Mouse (Mus musculus): ENCODE data around the gene Lipe. TPM values are rescaled to one million over a fixed set of nuclear protein-coding genes. Genes with fewer than 3 reads are reported as not detected.
A peak's percentile ranks its signal among the peaks of the same experiment; 100 is the strongest.
"Not testable (repeated sequence)": the region's sequence is repeated elsewhere in the genome, so short reads cannot be mapped to it uniquely, and the experiment has no call there.

The Lipe gene
- total RNA-seq, 2 experiments from 2014 or later = 21.3 to 22.7 TPM

- no peak for DNase-seq (ENCODE audit: low spot score)
Measured at GRCm38 (mm10) chr7:25417597-25417996, 19.1 kb upstream of the Lipe start.

- no peak for DNase-seq (ENCODE audit: low spot score)
Measured at GRCm38 (mm10) chr7:25412833-25413441, 14.4 kb upstream of the Lipe start, which contains the start of gene Cxcl17. TSS of gene Cxcl17 (minus strand) at chr7:25412886.

GRCm38 (mm10) chr7:25411861-25412260, 13.4 kb upstream of the Lipe start:
- DNase-seq (ENCODE audit: low spot score) = no peak

GRCm38 (mm10) chr7:25410969-25411615, 12.6 kb upstream of the Lipe start:
- DNase-seq (ENCODE audit: low spot score) = no peak

- no peak for DNase-seq (ENCODE audit: low spot score)
Measured at GRCm38 (mm10) chr7:25409114-25409760, 10.7 kb upstream of the Lipe start.

- DNase-seq (ENCODE audit: low spot score) = no peak
Measured at GRCm38 (mm10) chr7:25406468-25406867, 8.0 kb upstream of the Lipe start.

- DNase-seq (ENCODE audit: low spot score) = peak; percentile 59
Measured at GRCm38 (mm10) chr7:25402671-25403101, 4.2 kb upstream of the Lipe start.

- no peak for DNase-seq (ENCODE audit: low spot score)
Measured at GRCm38 (mm10) chr7:25401986-25402385, 3.5 kb upstream of the Lipe start.

GRCm38 (mm10) chr7:25401551-25401950, 3.0 kb upstream of the Lipe start:
- no peak for DNase-seq (ENCODE audit: low spot score)

- DNase-seq (ENCODE audit: low spot score) = not testable (repeated sequence)
Measured at GRCm38 (mm10) chr7:25399028-25399427, 518 bp upstream of the Lipe start.

- DNase-seq (ENCODE audit: low spot score) = no peak
Measured at GRCm38 (mm10) chr7:25396621-25397020, 1.9 kb downstream of the Lipe start.

GRCm38 (mm10) chr7:25395558-25396521, 2.7 kb downstream of the Lipe start:
- peak; percentile 97 for DNase-seq (ENCODE audit: low spot score)

GRCm38 (mm10) chr7:25395186-25395557, 3.3 kb downstream of the Lipe start:
- DNase-seq (ENCODE audit: low spot score) = no peak

GRCm38 (mm10) chr7:25394754-25395153, 3.8 kb downstream of the Lipe start:
- DNase-seq (ENCODE audit: low spot score) = no peak

GRCm38 (mm10) chr7:25393451-25394210, 4.9 kb downstream of the Lipe start:
- DNase-seq (ENCODE audit: low spot score) = no peak

GRCm38 (mm10) chr7:25392851-25393250, 5.7 kb downstream of the Lipe start:
- DNase-seq (ENCODE audit: low spot score) = no peak

- no peak for DNase-seq (ENCODE audit: low spot score)
Measured at GRCm38 (mm10) chr7:25391856-25392453, 6.6 kb downstream of the Lipe start.

- no peak for DNase-seq (ENCODE audit: low spot score)
Measured at GRCm38 (mm10) chr7:25390986-25391385, 7.5 kb downstream of the Lipe start.

- peak; percentile 83 for DNase-seq (ENCODE audit: low spot score)
Measured at GRCm38 (mm10) chr7:25390054-25390770, 8.3 kb downstream of the Lipe start.

- no peak for DNase-seq (ENCODE audit: low spot score)
Measured at GRCm38 (mm10) chr7:25388916-25389315, 9.6 kb downstream of the Lipe start.

All from gastrocnemius, adult 18-20 months (tissue).